Mouse (Mus musculus) cerebral cortex, adult 2 months (tissue): Measurements from ENCODE around the gene Rtn4r.

Experiments
- WGBS: fragments of 180-500 bp; shearing (Covaris S2); methylation state at CpG from one replicate; pipeline ENCODE4 v1.1.7; 2018; 5-methylcytosine and 5-hydroxymethylcytosine counted together

Rtn4r gene

DNA sequence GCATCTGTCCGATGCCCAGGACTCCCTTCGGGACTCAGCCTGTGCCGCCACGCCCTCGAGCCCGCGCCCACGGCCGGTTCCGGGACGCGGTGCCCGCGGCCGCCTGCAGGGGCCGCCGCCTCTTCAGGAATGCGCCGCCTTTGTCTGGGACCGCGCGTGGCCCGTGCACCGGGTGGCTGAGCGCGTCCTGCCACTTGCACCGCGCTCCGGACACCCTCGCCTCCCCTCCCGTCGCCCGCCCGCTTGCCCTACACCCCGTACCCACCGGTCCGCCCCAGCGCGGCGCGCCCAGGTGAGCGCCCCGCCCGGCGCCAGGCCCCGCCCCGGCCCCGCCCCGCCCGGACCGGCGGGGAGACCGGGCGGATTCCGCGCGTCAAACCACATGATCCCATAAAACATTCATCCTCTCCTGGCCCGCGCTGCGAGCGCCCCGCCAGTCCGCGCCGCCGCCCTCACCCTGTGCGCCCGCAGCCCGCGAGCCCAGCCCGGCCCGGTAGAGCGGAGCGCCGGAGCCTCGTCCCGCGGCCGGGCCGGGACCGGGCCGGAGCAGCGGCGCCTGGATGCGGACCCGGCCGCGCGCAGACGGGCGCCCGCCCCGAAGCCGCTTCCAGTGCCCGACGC lies at the start of gene Rtn4r:
Gene Rtn4r, plus strand, starts transcription at position 402 of the 621 bp plus-strand sequence.
- 1% methylated on average over 92 of the region's 96 CpGs for WGBS

DNA sequence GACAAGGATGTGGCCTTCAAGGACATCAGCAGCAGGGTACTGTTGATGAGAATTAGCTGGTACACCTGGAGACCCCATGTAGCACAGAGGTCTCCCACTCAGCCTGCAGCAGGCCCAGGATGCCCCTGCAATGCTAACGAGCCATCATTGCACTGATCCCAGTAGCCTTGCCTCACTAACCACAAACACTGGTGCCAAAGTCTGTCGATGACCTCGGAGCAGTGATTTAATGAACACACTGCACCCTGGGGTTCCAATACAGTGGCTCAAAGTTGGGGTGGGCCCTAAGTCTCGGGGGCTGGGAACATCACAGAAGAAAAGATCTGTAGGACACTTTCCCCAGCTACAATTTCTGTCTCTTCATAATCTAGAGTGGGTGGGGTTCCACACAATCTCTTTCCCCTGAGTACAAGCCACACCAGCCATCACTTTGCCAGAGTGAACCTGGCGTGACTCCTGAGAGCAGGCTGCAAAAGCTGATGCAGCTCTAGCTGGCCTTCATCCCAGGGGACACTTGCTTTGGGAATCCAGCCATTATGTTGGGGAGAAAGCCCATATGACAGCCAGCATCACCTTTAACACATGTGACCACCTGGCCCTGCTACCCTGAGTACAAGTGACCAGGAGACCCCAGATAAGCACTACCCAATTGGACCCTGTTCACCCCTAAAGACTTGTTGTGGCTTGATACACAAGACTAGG lies 49.0 kb upstream of the Rtn4r start:
- 65% methylated on average over 5 of the region's 5 CpGs for WGBS

GRCm38 (mm10) chr16:18079300-18079699 lies 48.1 kb upstream of the Rtn4r start:
- 93% methylated on average over 2 of the region's 2 CpGs for WGBS

- WGBS = 90% methylated on average over 7 of the region's 7 CpGs
Measured at GRCm38 (mm10) chr16:18080171-18080570, 47.3 kb upstream of the Rtn4r start.

GRCm38 (mm10) chr16:18081149-18081827 lies 46.2 kb upstream of the Rtn4r start:
- WGBS = 86% methylated on average over 10 of the region's 10 CpGs

GRCm38 (mm10) chr16:18082291-18082690 lies 45.2 kb upstream of the Rtn4r start:
- WGBS = 92% methylated on average over 1 of the region's 1 CpGs

GRCm38 (mm10) chr16:18083231-18083951 lies 44.1 kb upstream of the Rtn4r start:
- 81% methylated on average over 18 of the region's 18 CpGs for WGBS

DNA sequence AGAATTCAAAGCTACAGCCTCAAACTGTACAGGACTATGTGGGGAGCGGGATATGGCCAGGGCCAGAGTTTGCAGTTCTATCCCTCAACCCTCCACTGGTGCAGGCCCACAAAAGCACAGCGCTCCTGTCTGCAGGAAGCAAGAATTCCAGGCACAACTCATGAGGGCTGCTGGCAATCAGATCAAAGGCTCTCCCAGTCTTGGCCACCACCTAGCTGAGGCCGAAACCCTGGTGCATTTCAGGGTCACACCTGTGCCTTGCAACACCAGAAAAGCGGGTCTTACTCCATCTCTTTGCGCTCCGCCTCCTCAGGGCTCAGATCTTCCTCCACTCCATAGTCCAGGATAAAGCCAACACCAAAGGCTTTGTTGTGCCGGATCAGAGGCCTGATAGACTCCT lies 43.2 kb upstream of the Rtn4r start:
- WGBS = 85% methylated on average over 7 of the region's 7 CpGs

- 86% methylated on average over 5 of the region's 5 CpGs for WGBS
Measured at GRCm38 (mm10) chr16:18087101-18087500, 40.3 kb upstream of the Rtn4r start.

- 40% methylated on average over 5 of the region's 5 CpGs for WGBS
Measured at GRCm38 (mm10) chr16:18096348-18096747, 31.1 kb upstream of the Rtn4r start.

DNA sequence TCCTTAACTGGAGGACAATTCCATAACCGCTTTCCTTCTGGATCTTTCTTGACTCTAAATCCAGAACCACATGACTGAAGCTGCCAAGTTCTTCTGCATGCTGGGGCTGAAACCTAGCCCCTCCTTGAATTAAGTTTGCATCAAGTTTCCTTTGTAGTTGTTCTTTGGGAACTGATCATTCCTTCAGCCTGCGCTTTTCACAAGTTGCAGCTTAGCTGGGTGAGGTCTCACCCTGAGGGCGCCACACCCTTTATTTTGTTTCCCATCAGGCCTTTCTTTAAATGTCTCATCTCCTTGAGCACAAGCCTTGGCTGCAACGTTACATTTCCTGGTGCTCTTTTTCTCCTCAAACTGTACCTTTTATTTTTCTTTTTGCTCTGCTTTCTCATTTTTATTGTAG lies 24.6 kb upstream of the Rtn4r start:
- 74% methylated on average over 4 of the region's 4 CpGs for WGBS

DNA sequence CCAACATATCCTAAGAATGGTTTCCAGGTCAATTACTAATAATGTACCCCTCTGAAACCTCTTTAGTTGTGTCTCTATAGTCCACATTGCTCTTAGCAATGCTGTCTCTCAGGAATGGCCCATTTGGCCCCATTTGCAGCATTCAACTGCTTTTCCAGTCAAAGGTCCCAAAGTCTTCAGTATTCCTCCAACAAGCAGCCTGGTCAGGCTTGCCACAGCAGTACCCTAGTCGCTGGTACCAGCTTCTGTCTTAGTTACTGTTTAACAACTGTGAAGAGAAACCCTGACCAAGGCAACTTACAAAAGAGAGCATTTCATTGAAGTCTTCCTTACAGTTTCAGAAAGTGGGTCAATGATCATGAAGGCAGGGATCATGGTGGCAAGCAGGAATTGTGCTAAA lies 24.1 kb upstream of the Rtn4r start:
- 84% methylated on average over 1 of the region's 1 CpGs for WGBS

- WGBS = 63% methylated on average over 6 of the region's 6 CpGs
Measured at GRCm38 (mm10) chr16:18103808-18104207, 23.6 kb upstream of the Rtn4r start.

DNA sequence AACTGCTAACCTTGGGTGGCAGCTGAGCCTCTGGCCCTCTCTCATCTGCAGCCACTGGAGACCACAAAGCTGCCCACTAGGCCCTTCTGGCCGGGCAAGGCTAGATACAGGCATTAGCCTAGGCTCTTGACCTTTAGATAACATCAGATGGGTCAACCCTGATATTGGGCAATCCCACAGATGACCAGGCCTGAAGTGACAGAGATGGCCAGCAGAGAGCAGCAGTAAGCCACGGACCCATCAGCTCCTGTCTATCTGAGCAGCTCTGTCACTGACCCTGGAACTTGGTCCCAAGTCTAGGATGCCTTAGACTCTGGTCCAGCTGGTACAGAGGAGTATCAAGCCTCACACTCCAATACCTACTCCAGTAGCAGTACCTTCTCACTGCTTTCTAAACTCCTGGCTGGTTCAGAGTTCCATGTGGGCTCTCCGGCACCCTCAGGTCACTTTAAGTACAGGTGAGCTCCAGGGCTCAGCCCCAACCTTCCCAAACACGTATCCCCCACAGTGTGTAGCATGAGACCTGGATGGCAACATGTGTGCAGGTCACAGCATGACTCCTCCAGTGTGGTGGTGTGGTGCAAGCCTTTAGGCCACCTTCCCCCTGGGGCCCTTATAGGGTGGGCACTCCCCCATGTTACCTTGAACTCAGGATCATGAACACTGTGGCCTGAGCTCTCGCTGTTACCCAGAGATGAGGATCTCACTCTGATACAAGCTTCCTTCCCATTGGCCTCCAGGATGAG lies 19.0 kb upstream of the Rtn4r start:
- WGBS = 59% methylated on average over 5 of the region's 5 CpGs

DNA sequence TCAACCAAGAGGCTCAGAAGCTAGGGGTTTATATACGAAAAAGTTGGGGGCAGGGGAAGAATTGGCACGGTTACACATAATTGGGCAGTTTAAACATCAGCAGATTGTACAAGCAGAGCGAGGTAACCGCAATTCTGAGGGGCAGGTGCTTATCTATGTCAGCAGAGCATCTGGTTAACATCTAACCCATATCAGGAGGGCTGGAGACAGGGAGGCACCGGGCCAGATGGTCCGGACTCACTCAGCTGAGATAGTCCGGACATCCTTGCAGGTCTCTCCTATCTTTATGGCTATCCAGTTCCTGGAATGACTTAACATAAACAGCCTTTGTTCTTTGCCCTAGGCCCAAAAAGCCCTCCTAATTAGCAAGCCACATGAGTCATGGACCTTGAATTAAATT lies 16.4 kb upstream of the Rtn4r start:
- 89% methylated on average over 7 of the region's 7 CpGs for WGBS

GRCm38 (mm10) chr16:18116467-18116866 lies 11.0 kb upstream of the Rtn4r start:
- WGBS = 63% methylated on average over 4 of the region's 4 CpGs

DNA sequence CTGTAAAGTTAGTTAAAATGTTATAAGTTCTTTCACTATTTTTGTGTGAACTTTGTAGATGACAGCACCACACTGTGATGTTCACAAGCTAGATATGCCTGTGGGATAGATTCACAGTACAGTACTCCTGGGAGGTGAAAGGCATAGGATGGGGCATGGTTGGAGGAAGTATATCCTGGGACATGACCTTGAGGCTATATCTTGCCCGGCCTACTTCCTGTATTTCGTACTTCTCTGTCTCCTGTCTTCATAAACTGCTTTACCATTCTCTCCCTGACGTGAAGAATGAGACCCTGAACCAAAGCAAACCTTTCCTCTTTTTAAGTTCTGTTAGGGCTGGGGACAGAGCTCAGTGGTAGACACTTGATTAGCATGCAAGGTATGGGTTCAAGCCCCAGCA lies 9.2 kb upstream of the Rtn4r start:
- 79% methylated on average over 3 of the region's 3 CpGs for WGBS

DNA sequence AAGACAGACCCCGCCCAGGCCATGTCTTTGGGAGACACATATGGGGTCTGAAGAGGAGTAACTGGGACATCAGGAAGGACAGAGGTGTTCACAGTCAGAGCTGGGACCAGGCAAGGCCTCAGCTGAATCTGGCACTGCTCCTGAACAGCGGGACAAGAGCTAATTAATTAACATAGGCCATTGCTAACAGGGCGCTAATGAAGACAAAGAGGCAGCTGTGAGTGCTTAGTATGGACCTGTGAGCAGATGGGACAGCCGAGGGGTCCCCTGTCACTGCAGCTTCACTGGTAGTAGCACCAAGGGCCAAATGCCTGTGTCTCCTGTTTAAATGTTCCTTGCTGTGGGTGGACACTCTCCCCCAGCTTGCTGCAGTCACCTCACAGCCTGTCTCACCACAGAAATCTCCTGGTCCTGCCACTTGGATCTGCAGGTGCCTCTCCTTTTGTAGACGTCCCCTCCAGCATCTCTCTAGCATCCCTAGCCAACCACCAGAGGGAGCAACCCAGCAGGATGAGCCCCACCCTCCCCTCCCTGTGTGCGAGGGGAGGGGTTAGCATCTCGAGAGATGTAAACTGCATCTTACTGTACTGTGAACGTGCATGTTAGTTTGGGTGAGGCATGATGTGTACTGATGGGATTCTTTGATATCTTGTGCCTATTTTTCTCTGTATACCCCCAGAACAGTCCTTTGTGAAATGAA lies 8.3 kb upstream of the Rtn4r start:
- WGBS = 21% methylated on average over 8 of the region's 8 CpGs

DNA sequence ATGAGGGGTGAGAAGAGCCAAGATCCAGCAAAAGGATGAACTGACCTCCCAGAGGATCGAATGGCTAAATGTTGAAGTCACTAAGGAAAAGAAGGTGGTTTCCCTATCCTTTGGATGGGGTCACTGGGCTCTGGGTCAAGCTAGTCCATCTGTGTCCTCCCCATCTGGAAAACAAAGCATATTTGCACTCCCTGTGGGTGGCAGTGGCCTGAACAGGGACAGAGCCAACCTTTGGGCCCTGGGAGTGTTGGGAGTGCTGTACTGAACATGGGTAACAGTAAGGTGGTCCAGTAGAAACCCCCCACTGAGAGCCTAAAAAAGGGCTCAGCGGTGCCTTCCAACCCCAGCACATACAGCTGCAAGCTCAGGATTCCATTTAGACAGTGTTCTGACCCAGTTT lies 4.7 kb upstream of the Rtn4r start:
- 81% methylated on average over 2 of the region's 2 CpGs for WGBS

- 81% methylated on average over 1 of the region's 1 CpGs for WGBS
Measured at GRCm38 (mm10) chr16:18123471-18123870, 4.0 kb upstream of the Rtn4r start.

- 74% methylated on average over 4 of the region's 4 CpGs for WGBS
Measured at GRCm38 (mm10) chr16:18124040-18124439, 3.4 kb upstream of the Rtn4r start.
